Mouse (Mus musculus): ENCODE data around the gene Mettl1. TPM values are rescaled to one million over a fixed set of nuclear protein-coding genes. Genes with fewer than 3 reads are reported as not detected.

Mettl1 gene
- polyA plus RNA-seq, 1 experiment from 2014 or later = 54.3 TPM

DNA sequence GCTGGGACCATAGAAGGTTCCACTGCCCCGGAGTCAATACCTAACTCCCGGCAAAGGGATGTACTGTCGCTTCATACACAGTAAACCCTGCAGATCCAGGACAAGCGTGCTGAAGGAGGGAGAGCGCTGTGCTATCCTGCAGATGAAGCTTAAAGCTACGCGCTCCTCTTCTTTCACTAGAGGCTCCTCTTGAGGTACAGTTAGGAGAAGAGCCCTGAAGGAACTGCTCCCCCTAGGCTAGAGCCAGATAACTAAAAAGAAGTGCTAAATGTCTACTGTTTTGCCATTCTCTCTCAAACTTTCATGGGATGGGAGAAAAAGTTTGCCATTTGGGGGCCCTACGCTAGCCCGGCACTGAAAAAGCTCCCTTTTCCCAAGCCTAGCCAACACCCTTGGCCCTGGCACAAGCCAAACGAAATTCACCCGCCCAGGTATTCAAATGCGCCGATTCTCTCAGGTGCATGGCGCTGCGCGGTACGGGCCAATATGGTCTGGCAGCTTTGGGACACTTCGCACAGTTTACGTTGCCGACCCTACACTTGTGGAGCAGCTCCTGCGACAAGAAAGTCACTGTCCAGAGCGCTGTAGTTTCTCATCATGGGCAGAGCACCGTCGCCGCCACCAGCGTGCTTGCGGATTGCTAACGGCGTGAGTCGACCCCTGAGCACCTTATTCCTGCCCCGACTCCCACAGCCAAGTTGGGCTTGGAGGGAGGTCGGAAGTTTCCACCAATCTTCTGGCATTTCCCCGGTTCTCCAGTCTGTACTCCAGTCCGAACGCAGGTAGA is 7.6 kb downstream of the Mettl1 start:
- H3K27ac ChIP-seq = no peak overlapping the region

DNA sequence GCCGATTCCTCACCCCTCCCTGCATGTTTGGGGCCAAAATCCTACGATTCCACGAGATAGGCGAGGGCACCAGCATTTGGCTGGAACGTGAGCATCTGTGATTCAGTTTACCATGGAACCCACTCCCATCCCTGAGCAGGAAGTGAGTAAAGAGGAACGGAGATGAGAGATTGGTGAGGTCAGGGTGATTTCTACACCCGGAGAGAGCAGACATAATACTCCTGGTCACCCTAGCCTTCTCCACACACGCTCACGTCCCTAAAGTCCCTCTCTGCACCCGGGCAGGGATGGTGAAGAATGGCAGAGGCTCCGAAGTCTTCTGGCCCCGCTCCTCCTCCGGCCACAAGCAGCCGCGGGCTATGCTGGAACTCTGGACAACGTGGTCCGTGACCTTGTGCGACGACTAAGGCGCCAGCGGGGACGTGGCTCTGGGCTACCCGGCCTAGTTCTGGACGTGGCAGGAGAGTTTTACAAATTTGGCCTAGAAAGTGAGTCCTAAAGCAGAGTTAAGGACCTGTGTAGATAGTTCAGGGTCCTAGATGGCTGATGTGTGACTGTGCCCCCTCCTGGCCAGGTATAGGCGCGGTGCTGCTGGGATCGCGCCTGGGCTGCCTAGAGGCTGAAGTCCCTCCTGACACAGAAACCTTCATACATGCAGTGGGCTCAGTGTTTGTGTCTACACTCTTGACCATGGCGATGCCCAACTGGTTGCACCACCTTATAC is 8.3 kb downstream of the Mettl1 start:
- Histone ChIP-seq H3K4me3 (replicated peaks) (peak overlapping the region; percentile 26), H3K9ac (no peak overlapping the region), H3K27ac (no peak overlapping the region), H3K4me1 (peaks cover 14% of the 10 kb centered on the region), H3K4me2 (peak overlapping the region; percentile 53), H3K9me3 (no peaks in the 10 kb centered on the region), H3K36me3 (peaks cover 6% of the 10 kb centered on the region), H3K27me3 (replicated peaks) (peaks cover 46% of the 10 kb centered on the region)
- WGBS = 4% methylated on average over 29 of the region's 29 CpGs
- ATAC-seq (ENCODE audit: insufficient read depth, low FRiP score, low read depth) = peak; percentile 32; the same call in 1 of the 2 replicates

More for the DNA sequence above, 7.6 kb downstream of the Mettl1 start:
- H3K4me3 ChIP-seq (replicated peaks) = peak overlapping the region; percentile 26
- no peak for ATAC-seq (ENCODE audit: insufficient read depth, low FRiP score, low read depth)
- H3K9ac ChIP-seq = no peak overlapping the region
- H3K27me3 ChIP-seq (replicated peaks) = peaks cover 46% of the 10 kb centered on the region
- peak overlapping the region; percentile 53 for H3K4me2 ChIP-seq
- no peaks in the 10 kb centered on the region for H3K9me3 ChIP-seq
- peaks cover 14% of the 10 kb centered on the region for H3K4me1 ChIP-seq
- peaks cover 9% of the 10 kb centered on the region for H3K36me3 ChIP-seq
- WGBS = 5% methylated on average over 35 of the region's 35 CpGs

DNA sequence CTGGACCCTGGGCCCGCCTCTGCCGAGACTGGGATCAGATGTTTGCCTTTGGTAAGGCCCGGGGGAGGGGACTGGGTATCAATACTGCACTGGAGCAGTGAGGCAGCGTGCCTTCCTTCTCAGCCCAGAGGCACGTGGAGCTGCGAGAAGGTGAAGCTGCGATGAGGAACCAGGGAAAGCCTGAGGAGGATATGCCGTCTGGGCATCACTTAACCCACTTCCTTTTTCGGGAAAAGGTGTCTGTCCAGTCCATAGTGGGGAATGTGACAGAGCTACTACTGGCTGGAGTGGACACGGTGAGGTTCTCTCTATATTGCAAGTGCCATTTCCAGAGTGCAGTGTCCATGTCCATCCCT is 8.9 kb downstream of the Mettl1 start:
- no peak overlapping the region for H3K27ac ChIP-seq
- no peaks in the 10 kb centered on the region for H3K9me3 ChIP-seq
- H3K4me3 ChIP-seq (replicated peaks) = peak overlapping the region; percentile 26; the same call in 1 of the 2 replicates
- no peak overlapping the region for H3K9ac ChIP-seq
- peaks cover 14% of the 10 kb centered on the region for H3K4me1 ChIP-seq
- no peak for ATAC-seq (ENCODE audit: insufficient read depth, low FRiP score, low read depth)
- H3K4me2 ChIP-seq = peak overlapping the region; percentile 53
- H3K27me3 ChIP-seq (replicated peaks) = peaks cover 46% of the 10 kb centered on the region
- peaks cover under 1% of the 10 kb centered on the region; the same call in 1 of the 2 replicates for H3K36me3 ChIP-seq
- 15% methylated on average over 10 of the region's 10 CpGs for WGBS

DNA sequence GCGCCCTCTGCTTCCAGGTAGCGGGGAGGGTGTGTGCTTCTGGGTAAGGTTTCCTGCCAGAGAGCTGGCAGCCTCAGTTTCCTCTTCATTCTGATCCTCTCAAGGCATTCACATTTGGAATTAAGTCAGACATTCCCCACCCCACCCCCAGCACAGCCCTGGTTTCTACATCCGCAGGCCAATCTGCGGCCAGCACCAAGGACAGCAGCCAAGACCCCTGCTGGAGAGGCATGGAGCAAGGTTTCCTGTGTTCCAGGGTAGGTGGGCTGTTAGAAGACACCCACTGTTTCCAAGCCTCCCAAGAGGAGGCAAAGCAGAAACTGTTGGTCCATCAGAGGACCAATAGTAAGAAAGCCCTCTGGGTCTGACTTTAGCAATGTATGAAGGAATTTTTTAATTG is 13.4 kb downstream of the Mettl1 start:
- Histone ChIP-seq H3K27ac (no peak overlapping the region), H3K4me3 (replicated peaks) (no peak overlapping the region), H3K9ac (no peak overlapping the region), H3K36me3 (peaks cover 19% of the 10 kb centered on the region), H3K27me3 (replicated peaks) (peaks cover 26% of the 10 kb centered on the region), H3K9me3 (no peaks in the 10 kb centered on the region), H3K4me2 (no peak overlapping the region), H3K4me1 (peaks cover 18% of the 10 kb centered on the region; the same call in 1 of the 2 replicates)
- 62% methylated on average over 4 of the region's 4 CpGs for WGBS
- no peak for ATAC-seq (ENCODE audit: insufficient read depth, low FRiP score, low read depth)

DNA sequence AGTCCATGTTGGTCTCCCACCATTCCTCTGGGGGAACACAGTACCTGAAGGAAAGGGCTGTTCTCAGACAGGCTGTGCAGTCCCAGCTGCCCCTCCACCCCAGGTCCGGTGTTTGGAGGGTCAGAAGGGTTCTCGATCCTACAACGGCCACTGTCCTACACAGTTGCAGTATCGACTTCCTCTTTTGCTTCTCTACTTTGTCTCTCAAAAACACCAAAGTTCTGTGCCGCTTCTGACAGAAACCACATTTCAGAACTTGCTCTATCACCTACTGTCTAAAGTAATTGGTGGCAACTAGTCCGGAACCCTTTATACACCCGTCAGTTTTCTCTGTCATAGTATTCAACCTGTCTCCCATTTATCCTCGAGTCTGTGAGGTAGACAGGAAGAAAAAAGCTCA is 14.2 kb downstream of the Mettl1 start:
- WGBS = 83% methylated on average over 8 of the region's 8 CpGs
- Histone ChIP-seq H3K36me3 (peaks cover 19% of the 10 kb centered on the region), H3K4me1 (peaks cover 14% of the 10 kb centered on the region; the same call in 1 of the 2 replicates), H3K27me3 (replicated peaks) (peaks cover 18% of the 10 kb centered on the region), H3K9me3 (no peaks in the 10 kb centered on the region), H3K4me2 (no peak overlapping the region), H3K27ac (no peak overlapping the region), H3K9ac (no peak overlapping the region), H3K4me3 (replicated peaks) (no peak overlapping the region)
- ATAC-seq (ENCODE audit: insufficient read depth, low FRiP score, low read depth) = no peak

DNA sequence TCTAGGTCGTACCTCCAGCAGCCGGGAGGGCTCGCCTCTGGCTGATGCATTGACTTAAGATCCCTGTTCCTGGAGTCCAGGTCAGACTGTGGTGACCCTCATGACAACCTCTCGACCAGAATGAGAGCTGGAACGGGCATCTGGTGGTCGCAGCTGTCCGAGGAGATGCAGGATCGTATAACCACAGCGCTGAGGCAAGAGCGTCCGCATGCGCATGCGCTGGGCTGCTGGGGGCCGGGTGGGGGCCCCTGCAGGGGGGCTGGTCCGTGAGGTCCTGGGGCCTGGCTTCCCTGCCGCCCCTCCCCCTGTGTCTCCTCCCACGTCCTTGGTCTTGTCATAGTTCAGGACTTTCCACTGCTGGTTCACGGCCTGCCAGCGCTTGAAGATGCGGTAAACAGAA is 15.3 kb downstream of the Mettl1 start:
- Histone ChIP-seq H3K36me3 (peaks cover 19% of the 10 kb centered on the region), H3K27ac (no peak overlapping the region), H3K9ac (no peak overlapping the region), H3K4me1 (peaks cover 14% of the 10 kb centered on the region; the same call in 1 of the 2 replicates), H3K9me3 (no peaks in the 10 kb centered on the region), H3K4me2 (no peak overlapping the region), H3K4me3 (replicated peaks) (no peak overlapping the region), H3K27me3 (replicated peaks) (peaks cover 12% of the 10 kb centered on the region; the same call in 1 of the 2 replicates)
- 83% methylated on average over 20 of the region's 20 CpGs for WGBS
- ATAC-seq (ENCODE audit: insufficient read depth, low FRiP score, low read depth) = no peak

DNA sequence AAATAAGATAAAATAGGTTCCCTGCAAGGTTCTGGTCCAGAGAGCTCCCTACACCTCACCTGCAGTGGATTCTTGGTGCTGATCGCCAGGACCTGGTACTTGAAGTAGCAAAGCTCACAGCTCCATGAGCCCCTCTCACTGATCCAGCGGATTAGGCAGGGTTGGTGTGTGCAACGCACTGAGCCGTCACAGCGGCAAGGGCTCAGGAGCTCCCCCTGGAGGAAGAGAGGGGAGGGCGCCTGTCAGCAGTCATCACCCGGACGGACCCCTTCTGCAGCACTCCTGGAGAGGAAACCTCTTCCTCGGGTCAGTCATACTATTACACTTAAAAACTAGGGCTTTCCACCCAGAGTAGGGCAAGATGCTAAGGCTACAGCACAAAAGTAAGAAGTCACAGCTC is 16.9 kb downstream of the Mettl1 start:
- H3K9ac ChIP-seq = no peak overlapping the region

DNA sequence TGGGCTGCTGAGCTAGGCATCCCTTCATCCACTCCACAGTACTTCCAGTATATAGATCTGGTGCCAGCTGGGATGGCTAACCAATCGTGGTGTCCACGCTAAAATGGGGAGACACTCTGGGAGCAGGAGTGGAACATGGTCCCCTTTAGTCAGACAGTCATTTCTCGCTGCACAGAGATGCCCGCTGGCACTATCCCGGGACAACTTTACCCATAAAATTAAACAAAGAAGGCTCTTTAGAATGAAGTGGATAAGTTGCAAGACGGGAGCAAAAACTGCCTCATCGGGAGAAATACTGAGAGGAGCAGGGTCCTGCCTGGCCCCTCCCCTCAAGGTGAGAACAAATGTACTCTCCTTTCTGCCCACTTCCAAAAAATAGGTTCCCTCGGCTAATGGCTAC is 17.5 kb downstream of the Mettl1 start:
- H3K36me3 ChIP-seq = peaks cover 19% of the 10 kb centered on the region
- WGBS = 8% methylated on average over 8 of the region's 8 CpGs
- no peak overlapping the region for H3K27ac ChIP-seq
- no peak for ATAC-seq (ENCODE audit: insufficient read depth, low FRiP score, low read depth)
- H3K4me2 ChIP-seq = peak overlapping the region; percentile 96
- no peak overlapping the region for H3K9ac ChIP-seq
- peaks cover 14% of the 10 kb centered on the region; the same call in 1 of the 2 replicates for H3K4me1 ChIP-seq
- H3K9me3 ChIP-seq = no peaks in the 10 kb centered on the region
- peak overlapping the region; percentile 75 for H3K4me3 ChIP-seq (replicated peaks)
- H3K27me3 ChIP-seq (replicated peaks) = 0 out of 2 replicates have a peak, but pooled peaks cover 6% of the 10 kb centered on the region

More for the DNA sequence above, 16.9 kb downstream of the Mettl1 start:
- H3K36me3 ChIP-seq = peaks cover 19% of the 10 kb centered on the region
- H3K9me3 ChIP-seq = no peaks in the 10 kb centered on the region
- H3K4me1 ChIP-seq = peaks cover 14% of the 10 kb centered on the region; the same call in 1 of the 2 replicates
- H3K27ac ChIP-seq = no peak overlapping the region
- peak overlapping the region; percentile 75 for H3K4me3 ChIP-seq (replicated peaks)
- 0 out of 2 replicates have a peak, but pooled peaks cover 6% of the 10 kb centered on the region for H3K27me3 ChIP-seq (replicated peaks)
- WGBS = 1% methylated on average over 9 of the region's 9 CpGs
- peak overlapping the region; percentile 96 for H3K4me2 ChIP-seq
- no peak for ATAC-seq (ENCODE audit: insufficient read depth, low FRiP score, low read depth)

DNA sequence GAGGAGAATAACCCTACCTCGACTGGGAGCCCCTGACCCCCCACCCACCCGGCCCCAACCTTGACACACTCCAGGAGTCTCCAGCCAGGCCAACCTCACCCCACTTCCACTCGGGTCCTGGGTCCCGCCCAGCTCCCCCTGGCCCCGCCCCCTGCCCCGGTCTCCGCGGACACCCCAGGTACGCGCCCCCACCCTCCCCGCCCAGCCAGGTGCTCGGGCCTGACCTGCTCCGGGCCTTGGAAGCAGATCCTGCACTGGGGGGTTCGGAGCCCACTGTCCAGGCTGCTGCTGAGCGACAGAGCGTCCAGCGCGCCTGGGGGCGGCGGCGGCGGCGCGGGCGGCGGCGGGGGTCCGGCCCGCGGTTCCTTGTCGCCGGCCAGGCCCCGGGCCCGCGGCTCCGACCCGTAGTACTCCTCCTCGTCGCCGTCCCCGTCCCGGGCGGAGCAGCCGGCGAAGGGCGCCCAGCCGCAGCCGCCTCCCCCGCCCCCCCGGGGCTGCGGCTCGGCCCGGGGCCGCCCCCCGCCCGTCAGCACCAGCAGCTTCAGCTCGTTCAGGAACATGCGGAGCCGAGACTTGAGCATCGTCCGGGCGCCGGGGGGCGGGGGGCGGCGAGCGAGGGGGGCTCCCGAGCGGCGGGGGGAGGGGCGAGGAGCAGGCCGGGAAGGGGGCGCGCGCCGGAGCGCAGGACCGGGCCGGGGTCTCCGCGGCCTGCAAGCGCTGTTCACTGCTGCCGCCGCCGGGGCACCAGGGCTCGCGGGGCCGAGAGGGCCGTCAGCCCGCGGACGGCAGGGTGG is 18.2 kb downstream of the Mettl1 start:
- ATAC-seq (ENCODE audit: insufficient read depth, low FRiP score, low read depth) = no peak
- Histone ChIP-seq H3K4me3 (replicated peaks) (peak overlapping the region; percentile 75), H3K4me1 (peaks cover 14% of the 10 kb centered on the region; the same call in 1 of the 2 replicates), H3K27ac (peak overlapping the region; percentile 59; the same call in 1 of the 2 replicates), H3K27me3 (replicated peaks) (0 out of 2 replicates have a peak, but pooled peaks cover 6% of the 10 kb centered on the region), H3K4me2 (peak overlapping the region; percentile 96), H3K36me3 (peaks cover 19% of the 10 kb centered on the region), H3K9me3 (no peaks in the 10 kb centered on the region), H3K9ac (peak overlapping the region; percentile 53)
- WGBS = 1% methylated on average over 49 of the region's 92 CpGs

DNA sequence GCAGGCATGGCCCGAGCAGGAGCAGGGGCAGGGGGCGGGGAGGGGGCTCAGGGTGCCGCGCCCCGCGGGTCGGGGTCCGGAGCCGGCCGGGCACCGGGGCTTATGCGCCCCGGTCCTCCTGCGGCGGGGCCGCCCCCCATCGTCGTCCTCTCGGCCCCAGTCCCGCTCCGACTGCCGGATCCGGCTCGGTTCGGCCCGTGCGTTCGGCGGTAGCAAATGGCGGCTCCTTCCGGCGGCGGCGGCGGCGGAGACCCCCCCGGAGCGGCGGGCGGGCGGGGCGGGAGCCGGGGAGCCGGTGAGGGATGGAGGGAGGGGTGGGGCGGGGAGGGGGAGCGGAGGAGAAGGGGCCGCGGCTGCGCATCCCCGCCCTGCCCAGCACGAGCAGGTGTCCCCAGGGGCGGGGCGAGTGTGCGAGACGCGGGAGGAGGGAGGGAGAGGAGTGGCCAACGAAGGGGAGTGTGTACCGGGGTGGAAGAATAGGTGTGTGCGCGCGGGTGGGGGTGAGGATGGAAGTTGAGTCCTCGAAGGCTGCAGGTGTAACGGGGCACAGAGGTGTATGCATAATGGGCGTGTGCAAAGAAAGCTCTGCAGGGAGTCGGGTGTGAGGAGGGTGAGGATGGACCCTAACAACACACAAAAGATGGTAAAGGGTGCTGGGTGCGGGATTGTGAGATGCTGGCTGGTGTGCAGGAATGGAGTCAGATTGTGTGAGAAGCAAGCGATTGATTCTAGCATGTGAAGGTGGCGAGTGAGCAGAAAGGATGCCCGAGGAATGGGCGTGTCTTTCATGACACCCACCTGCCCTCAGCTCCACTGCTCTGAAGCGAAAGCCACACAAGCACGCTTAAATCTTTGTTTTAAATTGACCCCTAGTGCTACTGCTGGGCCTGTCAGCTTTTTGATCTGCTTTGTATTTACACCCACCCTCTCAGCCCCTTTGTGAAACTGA is 19.0 kb downstream of the Mettl1 start, which contains the start of gene March9:
Gene March9, minus strand, starts transcription at position 217 of the 949 bp plus-strand sequence.
- Histone ChIP-seq H3K9ac (peak within 1 kb of the TSS; percentile 53), H3K36me3 (peaks cover 24% of the 10 kb centered on the region), H3K4me1 (peaks cover 22% of the 10 kb centered on the region; the same call in 1 of the 2 replicates), H3K4me2 (peak within 1 kb of the TSS; percentile 96), H3K27ac (peak within 1 kb of the TSS; percentile 59), H3K27me3 (replicated peaks) (0 out of 2 replicates have a peak, but pooled peaks cover 6% of the 10 kb centered on the region), H3K4me3 (replicated peaks) (peak within 1 kb of the TSS; percentile 75), H3K9me3 (no peaks in the 10 kb centered on the region)
- WGBS = under 1% methylated on average over 63 of the region's 72 CpGs
- ATAC-seq (ENCODE audit: insufficient read depth, low FRiP score, low read depth) = peak; percentile 40

Measured in stomach, embryonic 15.5 days (tissue).